Mouse (Mus musculus): ENCODE measurements around the gene Rsl24d1. TPM values are rescaled to one million over a fixed set of nuclear protein-coding genes. Genes with fewer than 3 reads are reported as not detected.

The Rsl24d1 gene
- polyA plus RNA-seq, 1 experiment from 2014 or later: 98.4 TPM

DNA sequence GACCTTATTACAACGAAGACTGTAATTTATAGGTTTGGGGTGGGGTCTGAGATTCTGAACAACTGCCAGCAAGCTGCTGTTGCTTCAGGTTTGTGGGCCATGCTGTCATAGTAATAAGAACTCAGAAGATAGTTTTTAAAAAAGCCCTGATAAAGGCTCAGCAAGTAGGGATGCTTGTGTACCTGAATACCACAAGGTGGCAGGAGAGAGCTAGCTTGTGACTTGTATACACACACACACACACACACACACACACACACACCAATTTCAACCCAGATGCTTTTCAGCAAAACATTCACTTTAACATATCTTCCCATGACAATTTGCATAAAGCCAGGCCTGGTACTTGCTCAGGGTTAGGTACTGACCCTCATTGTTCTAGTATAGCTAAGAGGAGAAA lies 46.0 kb downstream of the Rsl24d1 start:
- no peak overlapping the region for H3K9ac ChIP-seq
- H3K4me2 ChIP-seq: no peak overlapping the region
- no peaks in the 10 kb centered on the region for H3K27me3 ChIP-seq
- no peaks in the 10 kb centered on the region for H3K4me1 ChIP-seq
- H3K9me3 ChIP-seq: no peaks in the 10 kb centered on the region
- H3K4me3 ChIP-seq: no peak overlapping the region
- no peak for ATAC-seq (ENCODE audit: borderline replicate concordance, extremely low read depth, low FRiP score, low TSS enrichment)
- 59% methylated on average over 1 of the region's 1 CpGs for WGBS
- no peaks in the 10 kb centered on the region for H3K36me3 ChIP-seq
- H3K27ac ChIP-seq: no peak overlapping the region

DNA sequence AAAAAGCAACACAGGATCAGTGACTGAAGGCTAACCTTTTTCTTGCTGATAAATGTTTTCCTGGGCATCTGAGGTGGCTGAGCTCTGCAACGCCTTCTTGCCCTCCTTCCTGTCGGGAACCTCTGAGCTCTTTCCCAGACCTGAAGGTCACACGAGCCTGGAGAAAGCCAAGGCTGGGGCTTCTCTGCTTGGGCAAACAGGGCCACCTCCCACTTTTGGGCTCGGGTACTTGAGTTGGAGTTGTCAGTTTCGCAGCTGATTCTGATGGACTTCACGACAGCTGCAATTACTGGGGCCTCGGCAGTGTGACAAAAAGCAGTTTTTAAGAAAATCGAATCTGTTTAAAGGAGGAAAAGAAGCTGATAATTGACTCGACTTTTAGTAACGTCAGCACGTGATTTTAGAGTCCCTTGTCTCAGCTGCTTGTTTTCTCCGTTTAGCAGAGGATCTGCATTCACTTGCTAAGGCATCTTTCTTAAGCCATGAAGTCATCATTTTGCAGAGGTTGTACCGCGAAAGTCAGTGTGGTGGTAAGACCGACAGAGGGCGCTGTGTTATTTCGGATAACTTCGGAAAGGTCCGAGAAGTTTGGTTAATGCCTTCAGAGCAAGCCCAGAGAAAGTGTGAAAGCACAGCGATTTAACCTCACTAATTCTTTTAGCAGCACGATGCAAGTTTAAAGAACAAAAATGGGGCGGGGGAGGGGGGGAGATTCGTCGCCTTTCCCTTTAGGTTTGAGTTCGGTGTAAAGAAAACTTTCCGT lies 49.5 kb downstream of the Rsl24d1 start:
- WGBS: 17% methylated on average over 26 of the region's 26 CpGs
- H3K9me3 ChIP-seq: no peaks in the 10 kb centered on the region
- H3K9ac ChIP-seq: no peak overlapping the region
- H3K27me3 ChIP-seq: no peaks in the 10 kb centered on the region
- peak overlapping the region; percentile 52 for H3K4me2 ChIP-seq
- H3K27ac ChIP-seq: no peak overlapping the region
- no peaks in the 10 kb centered on the region for H3K36me3 ChIP-seq
- ATAC-seq (ENCODE audit: borderline replicate concordance, extremely low read depth, low FRiP score, low TSS enrichment): peak; percentile 59; the same call in 1 of the 2 replicates
- peak overlapping the region; percentile 26 for H3K4me3 ChIP-seq
- no peaks in the 10 kb centered on the region for H3K4me1 ChIP-seq

GRCm38 (mm10) chr9:73165631-73166030 lies 52.4 kb downstream of the Rsl24d1 start:
- H3K27me3 ChIP-seq: no peaks in the 10 kb centered on the region
- WGBS: 75% methylated on average over 4 of the region's 4 CpGs

More at GRCm38 (mm10) chr9:73165631-73166030, 52.4 kb downstream of the Rsl24d1 start:
- Histone ChIP-seq H3K36me3 (no peaks in the 10 kb centered on the region), H3K4me1 (no peaks in the 10 kb centered on the region), H3K4me3 (no peak overlapping the region), H3K27ac (no peak overlapping the region), H3K9me3 (no peaks in the 10 kb centered on the region), H3K9ac (no peak overlapping the region), H3K4me2 (no peak overlapping the region)
- no peak for ATAC-seq (ENCODE audit: borderline replicate concordance, extremely low read depth, low FRiP score, low TSS enrichment)

Other genes with a start within 250 kb of the Rsl24d1 start
- gene Pygo1, start 187.8 kb upstream of the Rsl24d1 start, polyA plus RNA-seq (2015; fragmentation: Nextera tagmentation; extraction: Ambion mirVana): 3.6 and 4.1 TPM in 2 replicates
- 1.2 and 1.6 TPM in 2 replicates for gene Dyx1c1, start 154.6 kb upstream of the Rsl24d1 start, polyA plus RNA-seq (2015; fragmentation: Nextera tagmentation; extraction: Ambion mirVana)
- gene Gm44503, start 154.6 kb upstream of the Rsl24d1 start, polyA plus RNA-seq (2015; fragmentation: Nextera tagmentation; extraction: Ambion mirVana): not detected in 2 replicates
- 19.7 and 20.6 TPM in 2 replicates for gene Ccpg1os, start 128.0 kb upstream of the Rsl24d1 start, polyA plus RNA-seq (2015; fragmentation: Nextera tagmentation; extraction: Ambion mirVana)
- gene Ccpg1, start 128.0 kb upstream of the Rsl24d1 start, polyA plus RNA-seq (2015; fragmentation: Nextera tagmentation; extraction: Ambion mirVana): 28.7 and 31.3 TPM in 2 replicates
- gene Pigb, start 73.0 kb upstream of the Rsl24d1 start, polyA plus RNA-seq (2015; fragmentation: Nextera tagmentation; extraction: Ambion mirVana): 9.5 and 12.7 TPM in 2 replicates
- gene Rab27a, start 68.6 kb upstream of the Rsl24d1 start, polyA plus RNA-seq (2015; fragmentation: Nextera tagmentation; extraction: Ambion mirVana): 8.8 and 10.1 TPM in 2 replicates
- gene Khdc3, start 11.6 kb upstream of the Rsl24d1 start, polyA plus RNA-seq (2015; fragmentation: Nextera tagmentation; extraction: Ambion mirVana): 0.09 TPM in 1 of 2 replicates, not detected in the other
- not detected in 2 replicates for gene Gm20509, start 11.0 kb upstream of the Rsl24d1 start, polyA plus RNA-seq (2015; fragmentation: Nextera tagmentation; extraction: Ambion mirVana)

Data from lung, embryonic 15.5 days (tissue).